ENCODE assay signal across 14 mouse cellular contexts in the genomic region with DNA sequence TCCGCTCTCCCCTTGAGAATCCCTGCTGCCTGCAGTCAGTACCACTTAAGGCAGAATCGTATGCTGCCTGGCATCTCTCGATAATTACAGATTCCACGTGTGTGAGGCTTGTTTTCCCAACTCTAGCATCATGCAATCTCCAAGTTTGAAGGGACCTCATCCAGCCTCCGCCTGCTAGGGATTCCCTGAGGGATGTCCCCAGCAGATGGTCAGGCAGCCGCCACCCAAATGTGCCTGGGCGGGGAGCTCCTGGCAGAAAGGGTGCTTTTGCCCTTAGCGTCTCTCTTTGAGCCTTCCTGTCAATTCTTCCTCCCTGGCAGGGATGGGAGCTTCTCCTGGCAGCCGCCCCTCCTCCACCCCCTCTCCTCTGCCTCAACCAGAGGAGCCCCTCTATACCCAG. TPM values are rescaled to one million over a fixed set of nuclear protein-coding genes. Genes with fewer than 3 reads are reported as not detected.
DNase-seq lines count a peak whose midpoint lies in the region; ATAC-seq and TF ChIP-seq lines count a peak whose summit lies in the region.
"Had no signal": no experiment of that assay in that cellular context is flagged by ENCODE, and none has a peak within 500 bp of the region (broad histone marks: within the 10 kb centered on the region; RNA-seq: fewer than 3 reads in every experiment).

No protein-coding gene starts in this region.

- no peak overlapping the region for H3K9ac ChIP-seq in hindbrain, embryonic 13.5 days
- no peak overlapping the region for H3K9ac ChIP-seq in hindbrain, embryonic 16.5 days (ENCODE audit: low read depth, low read length)
- H3K9ac ChIP-seq in forebrain, embryonic 13.5 days = peak overlapping the region; percentile 41
- H3K9ac ChIP-seq in kidney, embryonic 15.5 days = no peak overlapping the region
- H3K9ac ChIP-seq: lung, embryonic 15.5 days; midbrain, embryonic 12.5 days had no signal

- WGBS in hindbrain, embryonic 13.5 days = 49% methylated on average over 9 of the region's 9 CpGs
- WGBS in hindbrain, embryonic 16.5 days = 34% methylated on average over 9 of the region's 9 CpGs
- WGBS in forebrain, embryonic 13.5 days = 45% methylated on average over 9 of the region's 9 CpGs
- WGBS in olfactory bulb, adult 2 months = 29% methylated on average over 9 of the region's 9 CpGs
- 54% methylated on average over 9 of the region's 9 CpGs for WGBS in kidney, embryonic 15.5 days

- H3K9me3 ChIP-seq in hindbrain, embryonic 13.5 days = no peaks in the 10 kb centered on the region
- no peaks in the 10 kb centered on the region for H3K9me3 ChIP-seq in hindbrain, embryonic 16.5 days (ENCODE audit: control insufficient read depth, low read length)
- H3K9me3 ChIP-seq in forebrain, embryonic 13.5 days (replicated peaks) = no peaks in the 10 kb centered on the region
- no peaks in the 10 kb centered on the region for H3K9me3 ChIP-seq in kidney, embryonic 15.5 days (replicated peaks)
- H3K9me3 ChIP-seq: heart, embryonic 13.5 days; limb, embryonic 12.5 days; lung, embryonic 15.5 days; midbrain, embryonic 12.5 days had no signal

- no peak for ATAC-seq in hindbrain, embryonic 13.5 days (ENCODE audit: low FRiP score)
- ATAC-seq in hindbrain, embryonic 16.5 days = no peak
- peak; percentile 34; the same call in 1 of the 2 replicates for ATAC-seq in forebrain, embryonic 13.5 days
- ATAC-seq in kidney, embryonic 15.5 days (replicated peaks; ENCODE audit: low FRiP score) = no peak
- ATAC-seq: Patski had no signal

- H3K4me3 ChIP-seq in hindbrain, embryonic 13.5 days = no peak overlapping the region
- no peak overlapping the region for H3K4me3 ChIP-seq in hindbrain, embryonic 16.5 days (ENCODE audit: low read length)
- no peak overlapping the region for H3K4me3 ChIP-seq in forebrain, embryonic 13.5 days
- H3K4me3 ChIP-seq in olfactory bulb, adult 2 months (ENCODE audit: insufficient read depth, low read depth, low read length) = no peak overlapping the region
- H3K4me3 ChIP-seq in kidney, embryonic 15.5 days (replicated peaks) = no peak overlapping the region
- H3K4me3 ChIP-seq: erythroblast, embryonic 14.5 days; heart, embryonic 13.5 days; limb, embryonic 12.5 days; lung, embryonic 15.5 days; midbrain, embryonic 12.5 days had no signal

- H3K4me2 ChIP-seq in hindbrain, embryonic 13.5 days = no peak overlapping the region
- H3K4me2 ChIP-seq in hindbrain, embryonic 16.5 days (ENCODE audit: low read length) = no peak overlapping the region
- no peak overlapping the region for H3K4me2 ChIP-seq in forebrain, embryonic 13.5 days
- no peak overlapping the region for H3K4me2 ChIP-seq in kidney, embryonic 15.5 days
- H3K4me2 ChIP-seq: heart, embryonic 13.5 days; limb, embryonic 12.5 days; lung, embryonic 15.5 days; midbrain, embryonic 12.5 days had no signal

- peak overlapping the region; percentile 5; the same call in 1 of the 2 replicates for H3K27ac ChIP-seq in hindbrain, embryonic 13.5 days
- no peak overlapping the region for H3K27ac ChIP-seq in hindbrain, embryonic 16.5 days (ENCODE audit: low read depth, low read length)
- peak overlapping the region; percentile 31 for H3K27ac ChIP-seq in forebrain, embryonic 13.5 days
- 0 out of 2 replicates have a peak overlapping the region, but pooled peaks have one; percentile 14 for H3K27ac ChIP-seq in olfactory bulb, adult 2 months (ENCODE audit: insufficient read depth, low read depth, low read length)
- H3K27ac ChIP-seq in kidney, embryonic 15.5 days = no peak overlapping the region
- H3K27ac ChIP-seq: heart, embryonic 13.5 days; limb, embryonic 12.5 days; lung, embryonic 15.5 days; midbrain, embryonic 12.5 days had no signal

- no peak for TF ChIP-seq CTCF in olfactory bulb, adult 2 months (IDR thresholded peaks at IDR 0.05; ENCODE audit: insufficient read depth, low read depth, low read length)

- peak; percentile 61 for DNase-seq in layer of hippocampus, adult 9-11 months
- no peak for DNase-seq in urinary bladder, adult 18-20 months (ENCODE audit: low spot score in 2 of 2)
- no peak for DNase-seq in ovary, postnatal 10 days (ENCODE audit: low spot score)

- no peak for TF ChIP-seq POLR2A in olfactory bulb, adult 2 months (IDR thresholded peaks at IDR 0.05; ENCODE audit: insufficient read depth, low read depth, low read length)

- H3K27me3 ChIP-seq in hindbrain, embryonic 13.5 days = peaks cover 80% of the 10 kb centered on the region
- no peaks in the 10 kb centered on the region for H3K27me3 ChIP-seq in hindbrain, embryonic 16.5 days (replicated peaks; ENCODE audit: control insufficient read depth, insufficient read depth, low read length)
- H3K27me3 ChIP-seq in forebrain, embryonic 13.5 days = peaks cover 35% of the 10 kb centered on the region
- peaks cover 69% of the 10 kb centered on the region for H3K27me3 ChIP-seq in kidney, embryonic 15.5 days

- peaks cover 65% of the 10 kb centered on the region for H3K4me1 ChIP-seq in hindbrain, embryonic 13.5 days (replicated peaks)
- peaks cover 30% of the 10 kb centered on the region for H3K4me1 ChIP-seq in hindbrain, embryonic 16.5 days (ENCODE audit: control insufficient read depth, insufficient read depth, low read depth, low read length)
- peaks cover 76% of the 10 kb centered on the region for H3K4me1 ChIP-seq in forebrain, embryonic 13.5 days
- peaks cover 58% of the 10 kb centered on the region for H3K4me1 ChIP-seq in olfactory bulb, adult 2 months (ENCODE audit: control insufficient read depth, insufficient read depth, low read length)
- H3K4me1 ChIP-seq in kidney, embryonic 15.5 days = peaks cover 13% of the 10 kb centered on the region; the same call in 1 of the 2 replicates

- 0 out of 2 replicates have a peak, but pooled peaks cover under 1% of the 10 kb centered on the region for H3K36me3 ChIP-seq in hindbrain, embryonic 13.5 days
- no peaks in the 10 kb centered on the region for H3K36me3 ChIP-seq in hindbrain, embryonic 16.5 days (ENCODE audit: control insufficient read depth, insufficient read depth, low read length)
- peaks cover 7% of the 10 kb centered on the region; the same call in 1 of the 2 replicates for H3K36me3 ChIP-seq in forebrain, embryonic 13.5 days (ENCODE audit: poor library complexity, severe bottlenecking)
- H3K36me3 ChIP-seq in kidney, embryonic 15.5 days = no peaks in the 10 kb centered on the region
- H3K36me3 ChIP-seq: heart, embryonic 13.5 days; limb, embryonic 12.5 days; lung, embryonic 15.5 days; midbrain, embryonic 12.5 days had no signal

RNA-seq across cellular contexts. Expression of a gene that starts 22.4 kb away (rescaled TPM):
- polyA plus RNA-seq in hindbrain, embryonic 13.5 days (2015; fragmentation: Nextera tagmentation; extraction: Ambion mirVana) = 18.9 and 21.2 TPM in 2 replicates
- polyA plus RNA-seq in hindbrain, embryonic 16.5 days (2015; fragmentation: Nextera tagmentation; extraction: Ambion mirVana) = 11.8 and 12.5 TPM in 2 replicates
- 20.7 and 24.5 TPM in 2 replicates for polyA plus RNA-seq in forebrain, embryonic 13.5 days (2015; fragmentation: Nextera tagmentation; extraction: Ambion mirVana)
- polyA plus RNA-seq in olfactory bulb, adult 2 months (2012; ENCODE audit: insufficient read depth, insufficient read length, low replicate concordance, missing spikeins) = 389 TPM in 1 of 2 replicates, not detected in the other
- 15.0 and 20.5 TPM in 2 replicates for polyA plus RNA-seq in kidney, embryonic 15.5 days (2015; fragmentation: Nextera tagmentation; extraction: Ambion mirVana)

RNA-seq across cellular contexts. Expression of a gene that starts 29.6 kb away (rescaled TPM):
- polyA plus RNA-seq in hindbrain, embryonic 13.5 days (2015; fragmentation: Nextera tagmentation; extraction: Ambion mirVana) = 112 and 121 TPM in 2 replicates
- polyA plus RNA-seq in hindbrain, embryonic 16.5 days (2015; fragmentation: Nextera tagmentation; extraction: Ambion mirVana) = 132 and 156 TPM in 2 replicates
- polyA plus RNA-seq in forebrain, embryonic 13.5 days (2015; fragmentation: Nextera tagmentation; extraction: Ambion mirVana) = 141 and 165 TPM in 2 replicates
- polyA plus RNA-seq in olfactory bulb, adult 2 months (2012; ENCODE audit: insufficient read depth, insufficient read length, low replicate concordance, missing spikeins) = 109 TPM in 1 of 2 replicates, not detected in the other
- polyA plus RNA-seq in kidney, embryonic 15.5 days (2015; fragmentation: Nextera tagmentation; extraction: Ambion mirVana) = 0.44 TPM in 1 of 2 replicates, not detected in the other
- polyA plus RNA-seq: erythroblast, embryonic 14.5 days; limb, embryonic 12.5 days; Patski had no signal

Comparison
In these comparisons a context has a peak if more than half of its experiments do, and no peak if none do; other contexts are left out.
1. H3K27ac ChIP-seq: peak in hindbrain, embryonic 13.5 days (single experiment), forebrain, embryonic 13.5 days (single experiment) and olfactory bulb, adult 2 months (single experiment); none in hindbrain, embryonic 16.5 days (single experiment) and kidney, embryonic 15.5 days (single experiment).
2. RNA of a gene that starts 29.6 kb away (polyA plus RNA-seq): 141 to 165 TPM in forebrain, embryonic 13.5 days, 132 to 156 TPM in hindbrain, embryonic 16.5 days, 112 to 121 TPM in hindbrain, embryonic 13.5 days and 109 TPM in olfactory bulb, adult 2 months; 0.44 TPM in kidney, embryonic 15.5 days; every median in the first group is over 10 times any median in the second.